Mouse (Mus musculus) naive thymus-derived CD4-positive, alpha-beta T cell, adult 2 months (primary cell): ENCODE results near the gene Tmem196.

Source experiments
- DNase-seq: peaks from one replicate; pipeline ENCODE4 v3.0.0-alpha.2; 2011; ENCODE audit warnings: low read depth

Tmem196 gene

DNA sequence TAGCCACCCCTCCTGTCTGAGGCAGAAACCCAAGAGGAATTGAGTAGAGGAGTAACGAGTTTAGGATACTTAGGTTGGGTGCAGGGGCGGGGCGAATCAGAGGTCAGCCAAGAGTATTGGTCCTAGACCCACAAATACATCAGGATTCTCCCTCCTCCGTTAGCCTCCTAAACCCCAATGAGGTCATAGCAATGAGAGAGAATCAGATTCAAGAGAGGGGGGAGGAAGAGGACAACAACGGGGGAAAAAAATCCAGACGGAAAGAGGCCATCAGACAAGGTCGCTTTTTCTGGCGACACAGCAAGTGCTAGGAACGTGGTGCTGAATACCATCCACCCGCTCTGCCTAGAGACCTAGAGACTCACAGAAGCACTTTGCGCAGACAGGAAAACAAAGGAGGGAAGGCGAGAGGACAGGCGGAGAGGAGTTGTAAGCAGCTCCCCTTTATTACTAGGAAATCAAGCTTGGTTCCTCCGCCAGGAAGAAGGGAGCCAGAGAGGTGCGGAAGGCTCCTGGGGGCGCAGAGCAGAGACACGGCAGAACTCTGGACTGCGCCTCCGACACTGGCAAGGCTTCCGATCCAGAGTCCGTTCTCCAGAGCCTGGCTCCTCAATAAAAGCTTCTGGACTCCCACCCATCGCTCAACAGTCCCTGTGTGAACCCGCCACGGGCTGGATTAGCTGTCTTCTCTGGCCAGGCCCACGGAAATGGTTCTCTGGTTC lies at the start of gene Tmem196:
Gene Tmem196 (plus strand): TSS at position 234 of the 722 bp plus-strand sequence.
- no peak for DNase-seq

DNA sequence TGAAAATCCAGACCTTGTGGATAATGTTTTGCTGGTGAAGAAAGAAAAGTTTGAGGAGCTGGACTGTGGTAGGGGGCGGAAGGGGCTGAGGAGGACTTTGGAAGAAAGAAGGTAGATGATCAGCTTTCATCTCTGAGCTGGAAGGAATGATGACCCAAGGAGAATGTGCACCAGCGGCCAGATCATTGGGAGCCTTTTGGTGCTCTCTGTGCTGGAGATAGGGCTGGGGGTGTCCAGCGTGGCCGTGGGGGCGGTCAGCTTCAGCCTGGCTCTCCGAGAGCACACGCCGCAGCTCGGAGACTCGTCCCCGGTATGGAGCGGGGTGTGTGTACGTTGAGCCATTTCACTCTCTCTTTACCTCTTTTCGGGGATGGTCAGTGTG lies 680 bp downstream of the Tmem196 start:
- DNase-seq, result no peak

DNA sequence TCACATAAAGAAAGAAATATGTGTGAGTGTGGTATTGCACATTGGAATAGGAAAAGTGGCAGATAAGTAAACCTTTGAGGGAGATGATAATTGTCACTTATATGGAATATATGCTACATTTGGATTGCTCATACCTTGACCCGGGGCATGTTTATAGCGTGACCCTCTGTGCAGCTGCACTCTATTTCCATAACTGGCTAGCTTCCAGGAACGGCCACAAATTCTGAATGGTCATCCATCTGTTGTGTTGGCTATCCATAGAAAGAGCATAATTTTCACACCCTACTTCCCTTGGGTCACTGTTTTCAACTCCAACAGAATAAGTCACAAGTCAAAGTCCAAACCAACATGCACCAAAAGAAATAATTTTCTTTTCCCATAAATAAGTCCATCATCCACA lies 11.4 kb downstream of the Tmem196 start:
- DNase-seq, result no peak

DNA sequence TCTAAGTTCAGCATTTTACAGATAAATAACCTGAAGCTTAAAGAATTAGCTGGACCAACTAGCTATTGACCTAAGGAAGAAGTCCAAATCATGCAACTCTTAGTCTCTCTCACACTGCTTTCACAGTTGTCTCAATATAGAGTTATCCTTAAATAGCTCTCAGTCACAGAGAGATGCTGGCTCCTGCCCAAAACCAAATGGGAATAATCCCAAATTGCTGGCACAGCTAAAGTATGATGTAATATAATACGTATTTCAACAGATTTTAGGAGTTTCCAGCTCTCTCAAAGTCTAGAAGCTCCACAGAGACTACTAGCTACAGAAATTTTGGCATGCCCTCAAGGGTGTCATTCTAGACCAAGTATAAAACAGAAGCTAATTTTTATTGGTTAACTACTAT lies 15.1 kb downstream of the Tmem196 start:
- DNase-seq, result no peak

DNA sequence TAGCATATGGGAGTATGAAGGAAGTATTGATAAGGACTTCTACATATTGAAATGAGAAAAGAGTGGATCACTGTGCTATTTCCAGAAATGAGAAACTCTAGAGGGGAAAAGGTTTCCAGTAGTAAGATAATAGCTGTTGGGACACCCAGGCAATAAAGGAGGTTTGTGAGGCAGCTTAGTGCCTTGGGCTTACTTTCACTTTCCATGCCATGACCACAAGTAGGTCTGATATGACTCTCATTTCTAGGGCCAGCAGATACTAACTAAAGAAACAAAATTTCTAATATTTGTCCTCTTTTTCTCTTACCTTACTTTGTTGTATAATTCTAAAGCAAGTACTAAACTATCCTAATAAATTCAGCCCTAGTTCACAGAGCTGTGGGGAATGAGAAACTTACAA lies 19.8 kb downstream of the Tmem196 start:
- DNase-seq, result no peak

DNA sequence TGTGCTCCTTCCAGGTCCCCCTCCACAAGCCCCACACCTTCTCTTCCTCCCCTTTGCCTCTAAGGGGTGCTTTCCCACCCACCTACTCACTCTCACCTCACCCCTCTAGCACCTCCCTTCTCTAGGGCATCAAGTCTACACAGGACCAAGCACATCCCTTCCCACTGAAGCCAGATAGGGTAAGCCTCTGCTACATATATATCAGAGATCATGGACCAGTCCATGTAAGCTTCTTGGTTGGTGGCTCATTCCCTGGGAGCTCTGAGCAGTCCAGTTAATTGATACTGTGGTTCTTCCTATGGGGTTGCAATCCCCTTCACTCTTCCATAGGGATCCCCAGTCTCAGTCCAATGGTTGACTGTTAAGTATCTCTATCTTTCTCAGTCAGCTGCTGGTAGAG lies 24.4 kb downstream of the Tmem196 start:
- no peak for DNase-seq

DNA sequence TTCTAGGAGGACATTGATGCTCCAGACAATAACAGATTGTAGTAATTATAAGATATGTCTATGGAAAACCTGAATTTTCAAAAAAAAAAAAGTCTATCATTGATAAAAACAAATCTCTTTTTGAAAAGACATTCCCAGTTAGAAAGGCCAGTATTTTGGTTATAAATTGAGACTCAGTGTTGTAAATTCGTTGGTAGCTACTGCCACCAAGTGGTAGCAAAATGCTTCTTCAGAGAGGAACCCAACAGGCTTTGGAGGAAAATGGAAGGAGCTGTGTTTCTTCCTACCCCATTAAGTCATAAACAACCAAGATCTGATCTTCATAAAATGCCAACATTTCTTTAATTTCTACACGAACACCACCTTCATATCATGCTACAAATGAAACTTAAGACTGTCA lies 36.1 kb downstream of the Tmem196 start:
- peak; percentile 33 for DNase-seq

DNA sequence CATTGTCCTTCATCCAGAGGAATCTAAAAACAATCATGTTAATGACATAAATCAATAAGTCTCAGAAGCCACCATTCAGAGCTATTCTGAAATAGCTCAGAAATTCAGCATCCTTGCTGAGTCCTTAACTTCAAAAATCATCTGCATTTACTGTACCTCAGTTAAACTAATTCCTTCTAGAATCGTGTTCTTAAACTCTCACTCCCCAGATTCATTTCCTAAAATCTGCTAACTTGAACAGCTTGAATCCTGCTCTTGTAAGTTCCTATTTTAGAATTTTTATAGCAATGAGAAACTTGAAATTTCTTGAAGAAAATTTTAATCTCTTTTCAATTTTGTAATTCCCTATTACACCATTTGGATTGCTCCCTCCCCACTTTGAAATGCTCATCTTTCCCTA lies 52.6 kb downstream of the Tmem196 start:
- no peak for DNase-seq

DNA sequence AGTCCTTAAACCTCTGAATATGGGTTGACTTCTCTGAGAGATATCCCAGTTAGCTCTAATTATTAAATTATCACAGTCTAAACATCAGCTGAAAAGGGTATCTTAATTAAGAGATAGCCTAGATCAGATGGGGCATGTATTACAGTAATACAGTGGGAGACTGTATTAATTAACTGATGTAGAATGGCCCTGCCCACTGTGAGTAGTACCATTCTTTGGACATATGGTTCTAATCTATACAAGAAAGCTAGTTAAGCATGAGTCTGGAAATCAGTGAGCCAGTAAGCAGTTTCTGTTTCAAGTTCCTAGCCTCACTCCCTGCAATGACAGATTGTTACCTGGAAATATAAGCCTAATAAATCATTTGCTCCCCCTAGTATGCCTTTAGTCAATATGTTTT lies 58.7 kb downstream of the Tmem196 start:
- DNase-seq, result no peak

DNA sequence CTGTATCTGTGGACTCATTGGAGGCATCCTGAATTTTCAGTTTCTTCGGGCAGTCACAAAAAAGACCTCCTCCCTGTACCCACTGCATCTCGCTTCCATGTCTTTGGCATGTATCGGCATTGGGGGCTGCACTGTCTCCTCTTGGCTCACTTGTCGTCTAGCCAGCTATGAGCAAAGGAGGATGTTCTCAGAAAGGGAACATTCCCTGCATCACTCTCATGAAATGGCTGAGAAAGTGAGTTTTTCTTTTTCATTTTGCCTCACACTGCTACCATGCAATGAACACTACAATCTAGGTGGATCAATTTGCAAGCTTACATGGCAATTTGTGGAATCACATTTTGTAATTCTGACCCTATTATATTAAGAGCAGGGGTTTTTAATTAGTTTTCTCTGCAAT lies 69.1 kb downstream of the Tmem196 start:
- no peak for DNase-seq

DNA sequence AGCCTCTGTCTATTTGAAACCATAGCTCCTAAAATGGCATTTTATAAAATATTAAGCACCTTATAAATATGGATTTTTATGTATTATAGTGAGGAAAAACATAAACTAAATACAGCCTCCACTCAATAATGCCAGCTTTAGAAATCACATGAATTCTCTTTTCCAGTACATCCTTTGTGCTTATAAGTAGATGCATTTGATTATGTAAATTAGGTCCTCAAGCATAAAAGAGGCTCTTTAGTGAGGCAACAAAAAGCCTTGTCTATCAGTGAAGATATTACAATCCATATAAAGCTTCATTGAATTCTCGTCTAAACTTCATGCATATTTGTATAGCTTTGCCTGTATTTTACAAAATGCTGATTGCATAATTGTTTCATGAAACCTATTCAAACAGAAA lies 69.6 kb downstream of the Tmem196 start:
- DNase-seq, result no peak

DNA sequence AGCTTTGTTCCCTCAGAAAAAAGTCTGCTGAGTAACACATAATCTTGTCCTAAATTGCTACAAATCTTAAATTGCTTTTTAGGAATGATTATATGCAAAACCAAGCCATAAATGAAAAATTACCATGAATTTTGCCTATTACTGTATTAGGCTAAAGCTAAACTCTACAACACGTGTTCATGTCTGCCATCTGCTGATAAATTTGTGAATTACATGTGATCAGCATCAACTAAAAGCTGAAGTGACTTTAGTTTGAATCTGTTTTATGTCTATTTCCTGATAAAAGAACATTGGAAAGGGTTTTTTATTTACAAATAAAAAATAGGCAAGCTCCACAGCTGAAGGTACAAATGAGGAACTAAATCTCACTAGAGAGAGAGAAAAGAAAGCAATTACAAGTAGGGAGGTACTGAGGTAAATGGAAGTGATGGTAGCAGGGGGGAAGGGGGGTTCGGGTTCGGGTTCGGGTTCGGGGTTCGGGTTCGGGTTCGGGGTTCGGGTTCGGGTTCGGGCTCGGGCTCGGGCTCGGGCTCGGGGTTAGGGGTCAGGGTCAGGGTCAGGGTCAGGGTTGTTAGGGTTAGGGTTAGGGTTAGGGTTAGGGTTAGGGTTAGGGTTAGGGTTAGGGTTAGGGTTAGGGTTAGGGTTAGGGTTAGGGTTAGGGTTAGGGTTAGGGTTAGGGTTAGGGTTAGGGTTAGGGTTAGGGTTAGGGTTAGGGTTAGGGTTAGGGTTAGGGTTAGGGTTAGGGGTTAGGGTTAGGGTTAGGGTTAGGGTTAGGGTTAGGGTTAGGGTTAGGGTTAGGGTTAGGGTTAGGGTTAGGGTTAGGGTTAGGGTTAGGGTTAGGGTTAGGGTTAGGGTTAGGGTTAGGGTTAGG lies 82.7 kb downstream of the Tmem196 start:
- peak; percentile 78 for DNase-seq
